ENCODE assay signal across 8 mouse cellular contexts in the genomic region with DNA sequence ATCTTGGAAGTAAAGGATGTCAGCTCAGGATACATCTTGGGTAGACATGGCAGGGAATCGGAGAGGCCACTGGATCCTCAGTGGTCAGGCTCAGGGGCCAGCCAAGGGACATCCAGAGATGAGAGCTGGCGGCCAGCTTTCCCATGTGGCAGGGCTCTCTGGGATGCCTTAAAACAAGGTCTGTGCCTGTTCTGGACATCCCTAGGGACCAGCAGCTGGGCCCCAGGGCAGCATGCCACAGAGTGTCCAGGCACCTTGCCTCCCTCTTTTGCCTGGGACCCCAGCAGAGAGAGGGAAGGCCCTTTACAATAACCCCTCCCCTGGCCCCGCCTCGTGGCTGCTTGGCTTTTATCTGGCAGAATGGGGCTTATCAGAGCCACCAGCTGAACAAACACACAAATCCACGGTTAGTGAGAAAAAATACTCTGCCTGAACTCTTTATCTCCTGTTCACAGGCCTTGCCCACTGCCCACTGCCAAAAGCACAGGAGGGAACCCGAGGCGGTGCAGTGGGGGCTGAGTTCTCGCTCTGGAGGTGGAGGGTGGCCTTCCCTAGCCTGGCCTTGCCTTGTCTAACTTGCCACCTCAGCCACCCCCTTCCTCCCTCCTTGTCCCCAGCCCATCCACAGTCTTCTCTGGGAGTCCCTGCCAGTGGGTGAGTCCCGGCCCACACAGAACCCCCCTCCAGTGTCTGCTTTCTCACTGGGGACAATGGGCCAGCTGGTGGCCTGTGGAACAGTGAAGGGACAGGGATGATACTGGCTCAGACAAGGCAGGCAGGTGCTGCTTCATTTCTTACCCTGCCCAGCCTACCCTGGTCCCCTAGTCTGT. TPM values are rescaled to one million over a fixed set of nuclear protein-coding genes. Genes with fewer than 3 reads are reported as not detected.
DNase-seq lines count a peak whose midpoint lies in the region; ATAC-seq and TF ChIP-seq lines count a peak whose summit lies in the region.

No protein-coding gene starts in this region.

- peaks cover 12% of the 10 kb centered on the region; the same call in 1 of the 2 replicates for H3K36me3 ChIP-seq in lung, embryonic 15.5 days
- peaks cover 29% of the 10 kb centered on the region for H3K36me3 ChIP-seq in embryonic facial prominence, embryonic 13.5 days
- peaks cover 12% of the 10 kb centered on the region for H3K36me3 ChIP-seq in heart, postnatal 0 days (replicated peaks; ENCODE audit: control insufficient read depth, insufficient read depth, low read length)
- H3K36me3 ChIP-seq in liver, embryonic 15.5 days (replicated peaks) = peaks cover 17% of the 10 kb centered on the region
- peaks cover 10% of the 10 kb centered on the region; the same call in 1 of the 2 replicates for H3K36me3 ChIP-seq in stomach, embryonic 15.5 days

- H3K4me2 ChIP-seq in lung, embryonic 15.5 days = peak overlapping the region; percentile 2; the same call in 1 of the 2 replicates
- H3K4me2 ChIP-seq in embryonic facial prominence, embryonic 13.5 days = 0 out of 2 replicates have a peak overlapping the region, but pooled peaks have one; percentile 9
- 0 out of 2 replicates have a peak overlapping the region, but pooled peaks have one; percentile 8 for H3K4me2 ChIP-seq in heart, postnatal 0 days (ENCODE audit: low read depth, low read length)
- peak overlapping the region; percentile 79 for H3K4me2 ChIP-seq in liver, embryonic 15.5 days
- peak overlapping the region; percentile 24 for H3K4me2 ChIP-seq in stomach, embryonic 15.5 days

- 25% methylated on average over 9 of the region's 9 CpGs for WGBS in lung, embryonic 15.5 days
- 57% methylated on average over 9 of the region's 9 CpGs for WGBS in embryonic facial prominence, embryonic 13.5 days
- 36% methylated on average over 9 of the region's 9 CpGs for WGBS in heart, postnatal 0 days
- 16% methylated on average over 9 of the region's 9 CpGs for WGBS in liver, embryonic 15.5 days (ENCODE audit: insufficient replicate concordance)
- 37% methylated on average over 9 of the region's 9 CpGs for WGBS in stomach, embryonic 15.5 days

- H3K9me3 ChIP-seq in lung, embryonic 15.5 days = no peaks in the 10 kb centered on the region
- H3K9me3 ChIP-seq in embryonic facial prominence, embryonic 13.5 days = no peaks in the 10 kb centered on the region
- H3K9me3 ChIP-seq in heart, postnatal 0 days (replicated peaks; ENCODE audit: control insufficient read depth, low read length) = no peaks in the 10 kb centered on the region
- H3K9me3 ChIP-seq in liver, embryonic 15.5 days (replicated peaks) = no peaks in the 10 kb centered on the region
- H3K9me3 ChIP-seq in stomach, embryonic 15.5 days = no peaks in the 10 kb centered on the region

- peak overlapping the region; percentile 76 for H3K27ac ChIP-seq in lung, embryonic 15.5 days
- peak overlapping the region; percentile 58 for H3K27ac ChIP-seq in embryonic facial prominence, embryonic 13.5 days
- H3K27ac ChIP-seq in heart, postnatal 0 days (ENCODE audit: low read depth) = peak overlapping the region; percentile 78
- peak overlapping the region; percentile 98 for H3K27ac ChIP-seq in liver, embryonic 15.5 days (replicated peaks)
- peak overlapping the region; percentile 85 for H3K27ac ChIP-seq in stomach, embryonic 15.5 days

- peak; percentile 44; the same call in 1 of the 2 replicates for ATAC-seq in lung, embryonic 15.5 days (ENCODE audit: borderline replicate concordance, extremely low read depth, low FRiP score, low TSS enrichment)
- ATAC-seq in embryonic facial prominence, embryonic 13.5 days (ENCODE audit: insufficient number of reproducible peaks, insufficient read depth, low FRiP score, low TSS enrichment, low read depth) = no peak
- peak; percentile 29 for ATAC-seq in heart, postnatal 0 days (ENCODE audit: insufficient read depth, low read depth)
- ATAC-seq in liver, embryonic 15.5 days (ENCODE audit: insufficient read depth) = peak; percentile 92
- peak; percentile 88 for ATAC-seq in stomach, embryonic 15.5 days (ENCODE audit: insufficient read depth, low FRiP score, low read depth)

- no peak for DNase-seq in lung, postnatal 25 days (ENCODE audit: low spot score)
- DNase-seq in heart, postnatal 0 days (ENCODE audit: low spot score) = peak; percentile 69
- DNase-seq in adrenal gland, postnatal 4 days (ENCODE audit: low spot score in 2 of 2) = no peak
- DNase-seq in frontal cortex, postnatal 36 days (ENCODE audit: low spot score in 2 of 2) = no peak

- peaks cover 94% of the 10 kb centered on the region for H3K4me1 ChIP-seq in lung, embryonic 15.5 days
- peaks cover 70% of the 10 kb centered on the region for H3K4me1 ChIP-seq in embryonic facial prominence, embryonic 13.5 days
- peaks cover 57% of the 10 kb centered on the region for H3K4me1 ChIP-seq in heart, postnatal 0 days (ENCODE audit: control insufficient read depth, insufficient read depth)
- peaks cover 96% of the 10 kb centered on the region for H3K4me1 ChIP-seq in liver, embryonic 15.5 days (replicated peaks)
- peaks cover 56% of the 10 kb centered on the region for H3K4me1 ChIP-seq in stomach, embryonic 15.5 days

- no peaks in the 10 kb centered on the region for H3K27me3 ChIP-seq in lung, embryonic 15.5 days
- H3K27me3 ChIP-seq in embryonic facial prominence, embryonic 13.5 days = peaks cover 2% of the 10 kb centered on the region; the same call in 1 of the 2 replicates
- no peaks in the 10 kb centered on the region for H3K27me3 ChIP-seq in heart, postnatal 0 days (ENCODE audit: control insufficient read depth, insufficient read depth, low read length)
- peaks cover 11% of the 10 kb centered on the region for H3K27me3 ChIP-seq in liver, embryonic 15.5 days
- no peaks in the 10 kb centered on the region for H3K27me3 ChIP-seq in stomach, embryonic 15.5 days (replicated peaks)

- H3K9ac ChIP-seq in lung, embryonic 15.5 days = no peak overlapping the region
- H3K9ac ChIP-seq in embryonic facial prominence, embryonic 13.5 days = peak overlapping the region; percentile 46
- H3K9ac ChIP-seq in heart, postnatal 0 days (replicated peaks; ENCODE audit: low read depth, low read length) = no peak overlapping the region
- peak overlapping the region; percentile 66 for H3K9ac ChIP-seq in liver, embryonic 15.5 days
- no peak overlapping the region for H3K9ac ChIP-seq in stomach, embryonic 15.5 days

- TF ChIP-seq CTCF in heart, postnatal 0 days (IDR thresholded peaks at IDR 0.05; ENCODE audit: low read depth) = no peak

- 0 out of 2 replicates have a peak, but pooled peaks have one; percentile 63 for TF ChIP-seq EP300 in heart, postnatal 0 days (IDR thresholded peaks at IDR 0.05; ENCODE audit: low read depth)

- H3K4me3 ChIP-seq in lung, embryonic 15.5 days = no peak overlapping the region
- H3K4me3 ChIP-seq in embryonic facial prominence, embryonic 13.5 days = no peak overlapping the region
- no peak overlapping the region for H3K4me3 ChIP-seq in heart, postnatal 0 days (ENCODE audit: low read depth, low read length)
- H3K4me3 ChIP-seq in liver, embryonic 15.5 days (replicated peaks) = peak overlapping the region; percentile 46
- no peak overlapping the region for H3K4me3 ChIP-seq in stomach, embryonic 15.5 days (replicated peaks)

RNA-seq across cellular contexts. Expression of a gene that starts 7.9 kb away (rescaled TPM):
- polyA plus RNA-seq in lung, embryonic 15.5 days (2015; fragmentation: Nextera tagmentation; extraction: Ambion mirVana) = 3.4 and 4.4 TPM in 2 replicates
- polyA plus RNA-seq in embryonic facial prominence, embryonic 13.5 days (2015; fragmentation: Nextera tagmentation; extraction: Ambion mirVana) = 6.1 and 6.2 TPM in 2 replicates
- total RNA-seq in heart, postnatal 0 days (2014; rRNA removed; ENCODE audit: low replicate concordance) = 1.0 TPM in 1 of 2 replicates, not detected in the other
- 3.0 and 3.1 TPM in 2 replicates for polyA plus RNA-seq in heart, postnatal 0 days (2015; fragmentation: Nextera tagmentation; extraction: Ambion mirVana)
- 8.1 and 8.7 TPM in 2 replicates for polyA plus RNA-seq in liver, embryonic 15.5 days (2015; fragmentation: Nextera tagmentation; extraction: Ambion mirVana)
- 3.5 and 4.1 TPM in 2 replicates for polyA plus RNA-seq in stomach, embryonic 15.5 days (2015; fragmentation: Nextera tagmentation; extraction: Ambion mirVana)
- total RNA-seq in adrenal gland, postnatal 4 days (2021) = 1 to 10 TPM; 1.2 TPM

RNA-seq across cellular contexts. Expression of a gene that starts 29.5 kb away (rescaled TPM):
- polyA plus RNA-seq in lung, embryonic 15.5 days (2015; fragmentation: Nextera tagmentation; extraction: Ambion mirVana) = 11.9 and 12.1 TPM in 2 replicates
- polyA plus RNA-seq in embryonic facial prominence, embryonic 13.5 days (2015; fragmentation: Nextera tagmentation; extraction: Ambion mirVana) = 4.8 and 4.9 TPM in 2 replicates
- total RNA-seq in heart, postnatal 0 days (2014; rRNA removed; ENCODE audit: low replicate concordance) = 4.4 and 4.8 TPM in 2 replicates
- 8.7 and 9.8 TPM in 2 replicates for polyA plus RNA-seq in heart, postnatal 0 days (2015; fragmentation: Nextera tagmentation; extraction: Ambion mirVana)
- polyA plus RNA-seq in liver, embryonic 15.5 days (2015; fragmentation: Nextera tagmentation; extraction: Ambion mirVana) = 55.3 and 58.3 TPM in 2 replicates
- 7.1 and 9.7 TPM in 2 replicates for polyA plus RNA-seq in stomach, embryonic 15.5 days (2015; fragmentation: Nextera tagmentation; extraction: Ambion mirVana)
- 1 to 10 TPM; 6.5 to 7.2 TPM for total RNA-seq in adrenal gland, postnatal 4 days (2021)

RNA-seq across cellular contexts. Expression of a gene that starts 43.1 kb away (rescaled TPM):
- polyA plus RNA-seq in lung, embryonic 15.5 days (2015; fragmentation: Nextera tagmentation; extraction: Ambion mirVana) = 20.2 and 21.6 TPM in 2 replicates
- polyA plus RNA-seq in embryonic facial prominence, embryonic 13.5 days (2015; fragmentation: Nextera tagmentation; extraction: Ambion mirVana) = 16.3 and 16.6 TPM in 2 replicates
- 68.0 and 83.6 TPM in 2 replicates for total RNA-seq in heart, postnatal 0 days (2014; rRNA removed; ENCODE audit: low replicate concordance)
- 6.2 and 6.9 TPM in 2 replicates for polyA plus RNA-seq in heart, postnatal 0 days (2015; fragmentation: Nextera tagmentation; extraction: Ambion mirVana)
- polyA plus RNA-seq in liver, embryonic 15.5 days (2015; fragmentation: Nextera tagmentation; extraction: Ambion mirVana) = 6.2 and 7.2 TPM in 2 replicates
- 15.8 and 17.4 TPM in 2 replicates for polyA plus RNA-seq in stomach, embryonic 15.5 days (2015; fragmentation: Nextera tagmentation; extraction: Ambion mirVana)
- total RNA-seq in adrenal gland, postnatal 4 days (2021) = 10 to 100 TPM; 88.9 to 89.0 TPM

RNA-seq across cellular contexts. Expression of a gene that starts 44.6 kb away (rescaled TPM):
- polyA plus RNA-seq in lung, embryonic 15.5 days (2015; fragmentation: Nextera tagmentation; extraction: Ambion mirVana) = 57.5 and 58.4 TPM in 2 replicates
- 71.3 and 78.6 TPM in 2 replicates for polyA plus RNA-seq in embryonic facial prominence, embryonic 13.5 days (2015; fragmentation: Nextera tagmentation; extraction: Ambion mirVana)
- 98.3 and 116 TPM in 2 replicates for total RNA-seq in heart, postnatal 0 days (2014; rRNA removed; ENCODE audit: low replicate concordance)
- 28.4 and 29.5 TPM in 2 replicates for polyA plus RNA-seq in heart, postnatal 0 days (2015; fragmentation: Nextera tagmentation; extraction: Ambion mirVana)
- 27.9 and 36.1 TPM in 2 replicates for polyA plus RNA-seq in liver, embryonic 15.5 days (2015; fragmentation: Nextera tagmentation; extraction: Ambion mirVana)
- 56.2 and 63.9 TPM in 2 replicates for polyA plus RNA-seq in stomach, embryonic 15.5 days (2015; fragmentation: Nextera tagmentation; extraction: Ambion mirVana)
- 100 to 1,000 TPM; 122 to 124 TPM for total RNA-seq in adrenal gland, postnatal 4 days (2021)

Comparison
In these comparisons a context has a peak if more than half of its experiments do, and no peak if none do; other contexts are left out.
1. H3K4me2 ChIP-seq: peak in every context shown above with its lines; median percentile 79 in liver, embryonic 15.5 days; 24 in stomach, embryonic 15.5 days; 9 in embryonic facial prominence, embryonic 13.5 days; 8 in heart, postnatal 0 days; 2 in lung, embryonic 15.5 days.
2. H3K9ac ChIP-seq: peak in embryonic facial prominence, embryonic 13.5 days (single experiment) and liver, embryonic 15.5 days (single experiment); none in lung, embryonic 15.5 days (single experiment), heart, postnatal 0 days (single experiment) and stomach, embryonic 15.5 days (single experiment).
3. Peak in every context shown above with its lines, with median percentiles within 50 percentile points of each other: H3K27ac ChIP-seq.